Mouse (Mus musculus) CH12.LX (cell line): ENCODE results near the gene Cirbp. TPM values are rescaled to one million over a fixed set of nuclear protein-coding genes. Genes with fewer than 3 reads are reported as not detected.

ENCODE experiments used
- DNase-seq: peaks from one replicate; pipeline ENCODE4 v3.0.0-alpha.2; 2013; ENCODE audit errors: extremely low read depth
- H3K27ac ChIP-seq: 2 replicates; pipeline ENCODE4 v1.5.1; 2012; ENCODE audit warnings: low read depth, mild to moderate bottlenecking, control low read depth, moderate library complexity; ENCODE audit not compliant: insufficient read depth
- H3K27me3 ChIP-seq: replicated peaks from 2 replicates; pipeline ENCODE3; 2012; ENCODE audit warnings: inconsistent platforms
- H3K36me3 ChIP-seq, 2 experiments: replicated peaks in 1 of 2; 2 replicates each; pipeline versions ENCODE3 to v1.6.1; 2012; ENCODE audit warnings: inconsistent platforms in 1 of 2, low read length in 1 of 2, mild to moderate bottlenecking in 1 of 2, mixed read lengths in 1 of 2, moderate library complexity in 1 of 2; ENCODE audit not compliant: control insufficient read depth in 1 of 2, insufficient read depth in 1 of 2
- H3K4me1 ChIP-seq, 2 experiments: 2 replicates each; pipeline ENCODE4 v1.6.1; 2012; ENCODE audit warnings: inconsistent platforms in 1 of 2, moderate library complexity in 1 of 2; ENCODE audit not compliant: insufficient read depth in 2 of 2, control insufficient read depth in 1 of 2
- H3K4me2 ChIP-seq: 2 replicates; pipeline ENCODE4 v1.6.1; 2012; ENCODE audit warnings: low read depth, mild to moderate bottlenecking, control low read depth; ENCODE audit not compliant: poor library complexity, insufficient read depth, severe bottlenecking
- H3K4me3 ChIP-seq, 3 experiments: fragments of 150-350 bp in 1 of 3; sonication (generic) in 1 of 3; replicated peaks in 1 of 3; 2 replicates each; pipeline versions ENCODE3 to v1.5.1; 2011 to 2012; ENCODE audit warnings: low read depth in 2 of 3, low read length in 2 of 3, mild to moderate bottlenecking in 2 of 3, moderate library complexity in 2 of 3, control low read depth in 1 of 3, improper control_type of control experiment in 1 of 3, inconsistent platforms in 1 of 3, mixed read lengths in 1 of 3; ENCODE audit not compliant: poor library complexity in 1 of 3
- H3K79me2 ChIP-seq: replicated peaks from 2 replicates; pipeline ENCODE4 v1.6.1; 2012; ENCODE audit warnings: mild to moderate bottlenecking, moderate library complexity; ENCODE audit not compliant: control insufficient read depth, poor library complexity, insufficient read depth, severe bottlenecking; ENCODE audit errors: extremely low read depth
- H3K9ac ChIP-seq: 2 replicates; pipeline ENCODE4 v1.6.1; 2012; ENCODE audit warnings: low read depth, mild to moderate bottlenecking, control low read depth, moderate library complexity; ENCODE audit not compliant: insufficient read depth
- H3K9me3 ChIP-seq: replicated peaks from 2 replicates; pipeline ENCODE3; 2012; ENCODE audit warnings: low read length, inconsistent platforms, mixed read lengths
- CHD1 ChIP-seq: IDR thresholded peaks from 2 replicates; pipeline ENCODE4 v1.6.1; 2012; ENCODE audit warnings: low read depth, low read length, improper control_type of control experiment, inconsistent platforms
- CHD2 ChIP-seq: IDR thresholded peaks from 2 replicates; pipeline ENCODE4 v1.6.1; 2011; ENCODE audit warnings: low read length, improper control_type of control experiment
- CTCF ChIP-seq, 2 experiments: IDR thresholded peaks in 1 of 2; conservative IDR thresholded peaks in 1 of 2; 2 replicates each; pipeline ENCODE4 v1.5.1; 2011 to 2012; ENCODE audit warnings: low read depth in 2 of 2, low read length in 2 of 2, improper control_type of control experiment in 1 of 2, inconsistent platforms in 1 of 2, mild to moderate bottlenecking in 1 of 2, moderate library complexity in 1 of 2
- ELF1 ChIP-seq: IDR thresholded peaks from 2 replicates; pipeline ENCODE4 v1.6.1; 2014; ENCODE audit warnings: low read depth, mild to moderate bottlenecking, inconsistent platforms, low read length, improper control_type of control experiment
- EP300 ChIP-seq: IDR thresholded peaks from 2 replicates; pipeline ENCODE4 v1.6.1; 2011; ENCODE audit warnings: low read length, improper control_type of control experiment
- ETS1 ChIP-seq: conservative IDR thresholded peaks from 2 replicates; pipeline ENCODE4 v1.6.1; 2012; ENCODE audit warnings: low read depth, mild to moderate bottlenecking, inconsistent platforms, low read length, improper control_type of control experiment, moderate library complexity
- GABPA ChIP-seq: IDR thresholded peaks from 2 replicates; pipeline ENCODE4 v1.6.1; 2012; ENCODE audit warnings: low read depth, low read length, improper control_type of control experiment, inconsistent platforms; ENCODE audit not compliant: insufficient replicate concordance
- JUND ChIP-seq: conservative IDR thresholded peaks from 2 replicates; pipeline ENCODE4 v1.6.1; 2011; ENCODE audit warnings: low read depth, low read length, improper control_type of control experiment
- KAT2A ChIP-seq: IDR thresholded peaks from 2 replicates; pipeline ENCODE4 v1.6.1; 2012; ENCODE audit warnings: low read length, improper control_type of control experiment, inconsistent platforms; ENCODE audit not compliant: insufficient replicate concordance
- MAFK ChIP-seq: IDR thresholded peaks from 2 replicates; pipeline ENCODE4 v1.6.1; 2011; ENCODE audit warnings: low read length, improper control_type of control experiment; ENCODE audit not compliant: insufficient replicate concordance
- MAZ ChIP-seq: IDR thresholded peaks from 2 replicates; pipeline ENCODE4 v1.6.1; 2012; ENCODE audit warnings: low read depth, mild to moderate bottlenecking, inconsistent platforms, low read length, improper control_type of control experiment, moderate library complexity
- MEF2A ChIP-seq: IDR thresholded peaks from 2 replicates; pipeline ENCODE4 v1.6.1; 2014; ENCODE audit warnings: low read depth, mild to moderate bottlenecking, inconsistent platforms, low read length, improper control_type of control experiment, borderline replicate concordance
- MYC ChIP-seq: IDR thresholded peaks from 2 replicates; pipeline ENCODE4 v1.6.1; 2011; ENCODE audit warnings: low read depth, mild to moderate bottlenecking, improper control_type of control experiment, low read length
- NELFE ChIP-seq: IDR thresholded peaks from 2 replicates; pipeline ENCODE4 v1.6.1; 2011; ENCODE audit warnings: low read depth, low read length, improper control_type of control experiment
- PAX5 ChIP-seq: IDR thresholded peaks from 2 replicates; pipeline ENCODE4 v1.6.1; 2012; ENCODE audit warnings: low read length, inconsistent platforms, mixed read lengths
- POLR2AphosphoS2 ChIP-seq: IDR thresholded peaks from 2 replicates; pipeline ENCODE4 v1.6.1; 2011; ENCODE audit warnings: low read depth, low read length, improper control_type of control experiment
- RCOR1 ChIP-seq: conservative IDR thresholded peaks from 2 replicates; pipeline ENCODE4 v1.6.1; 2012; ENCODE audit warnings: low read depth, mild to moderate bottlenecking, inconsistent platforms, low read length, improper control_type of control experiment
- SMC3 ChIP-seq: IDR thresholded peaks from 2 replicates; pipeline ENCODE4 v1.6.1; 2011; ENCODE audit warnings: low read depth, low read length, improper control_type of control experiment
- TCF12 ChIP-seq: IDR thresholded peaks from 2 replicates; pipeline ENCODE4 v1.6.1; 2014; ENCODE audit warnings: low read depth, mild to moderate bottlenecking, inconsistent platforms, low read length, improper control_type of control experiment
- UBTF ChIP-seq: IDR thresholded peaks from 2 replicates; pipeline ENCODE4 v1.6.1; 2012; ENCODE audit warnings: low read depth, mild to moderate bottlenecking, inconsistent platforms, low read length, improper control_type of control experiment, moderate library complexity
- USF1 ChIP-seq: IDR thresholded peaks from 2 replicates; pipeline ENCODE4 v1.6.1; 2014; ENCODE audit warnings: low read depth, mild to moderate bottlenecking, inconsistent platforms, low read length, improper control_type of control experiment
- USF2 ChIP-seq: conservative IDR thresholded peaks from 2 replicates; pipeline ENCODE4 v1.6.1; 2011; ENCODE audit warnings: low read depth, low read length, improper control_type of control experiment
- ZKSCAN1 ChIP-seq: IDR thresholded peaks from 2 replicates; pipeline ENCODE4 v1.6.1; 2012; ENCODE audit warnings: low read depth, inconsistent platforms, low read length, improper control_type of control experiment, borderline replicate concordance
- ZMIZ1 ChIP-seq: IDR thresholded peaks from 2 replicates; pipeline ENCODE4 v1.6.1; 2012; ENCODE audit warnings: low read depth, mild to moderate bottlenecking, inconsistent platforms, low read length, improper control_type of control experiment
- ZNF384 ChIP-seq: IDR thresholded peaks from 2 replicates; pipeline ENCODE4 v1.6.1; 2012; ENCODE audit warnings: low read depth, low read length, improper control_type of control experiment, inconsistent platforms
- dilution Hi-C: fragments of 300-500 bp; cut with MboI; formaldehyde crosslinking; loops from 2 replicates; pipeline ENCODE4 v1.14.3; 2020; ENCODE audit warnings: low sequenced_read_pairs; ENCODE audit not compliant: extremely low pct_unique_long_range_greater_than_20kb, extremely low pct_ligation_motif_present
- in situ Hi-C: fragments of 300-500 bp; cut with MboI; formaldehyde crosslinking; loops from 3 replicates; pipeline ENCODE4 v1.14.3; 2019; ENCODE audit warnings: low sequenced_read_pairs, low pct_ligation_motif_present, low pct_unique_long_range_greater_than_20kb, mixed read lengths
- polyA plus RNA-seq: library from polyadenylated mRNA; unstranded; fragments of >175 nt; gene quantifications from 2 replicates; pipeline ENCODE4 v1.2.1, GENCODE M21; 2012; ENCODE audit warnings: low read depth; ENCODE audit not compliant: insufficient read length
- total RNA-seq, 2 experiments: library from RNA; depleted of rRNA; stranded (reverse); fragments of 300-350 nt in 1 of 2; fragments of >200 nt in 1 of 2; gene quantifications; 2 replicates each; pipeline ENCODE4 v1.2.3; 2012 to 2014

Gene Cirbp
- total and polyA plus RNA-seq, 3 experiments, result 27.0 to 40.2 (median 34.4) TPM

DNA sequence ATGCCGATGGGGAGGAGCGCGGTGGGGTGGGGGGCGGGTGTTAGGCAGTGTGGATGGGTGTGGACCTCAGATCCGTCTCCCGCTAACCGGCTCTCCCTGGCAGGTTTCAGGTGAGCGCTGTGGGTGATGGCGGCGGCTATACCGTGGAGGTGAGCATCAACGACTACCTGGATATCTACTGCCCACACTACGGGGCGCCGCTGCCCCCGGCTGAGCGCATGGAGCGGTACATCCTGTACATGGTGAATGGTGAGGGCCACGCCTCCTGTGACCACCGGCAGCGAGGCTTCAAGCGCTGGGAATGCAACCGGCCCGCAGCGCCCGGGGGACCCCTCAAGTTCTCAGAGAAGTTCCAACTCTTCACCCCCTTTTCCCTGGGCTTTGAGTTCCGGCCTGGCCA lies 20.9 kb downstream of the Cirbp start:
- H3K9ac ChIP-seq, result no peak overlapping the region
- H3K27ac ChIP-seq, result no peak overlapping the region
- H3K79me2 ChIP-seq, result no peaks in the 10 kb centered on the region
- TF ChIP-seq ELF1 (no peak), TCF12 (no peak), CHD2 (no peak), MYC (no peak), USF2 (no peak), POLR2AphosphoS2 (no peak), CTCF (conservative IDR thresholded peaks at IDR 0.05 in 1 of 2, IDR thresholded peaks at IDR 0.05 in 1 of 2; ENCODE audit: low read depth in 2 of 2, low read length in 2 of 2) (no peak), ZNF384 (no peak), ETS1 (no peak), JUND (no peak), RCOR1 (no peak), MAZ (no peak), NELFE (no peak), GABPA (no peak), CHD1 (no peak)
- dilution Hi-C loops, result no loop called here
- H3K4me1 ChIP-seq, result 0 out of 4 replicates have a peak, but pooled peaks cover 0 to 3% of the 10 kb centered on the region in 2 experiments
- peaks cover 2% of the 10 kb centered on the region for H3K9me3 ChIP-seq
- H3K4me2 ChIP-seq, result no peak overlapping the region
- DNase-seq, result no peak
- in situ Hi-C loops, result no loop called here
- H3K4me3 ChIP-seq, result no peak overlapping the region
- no peaks in the 10 kb centered on the region for H3K36me3 ChIP-seq
- H3K27me3 ChIP-seq, result peaks cover 80% of the 10 kb centered on the region

DNA sequence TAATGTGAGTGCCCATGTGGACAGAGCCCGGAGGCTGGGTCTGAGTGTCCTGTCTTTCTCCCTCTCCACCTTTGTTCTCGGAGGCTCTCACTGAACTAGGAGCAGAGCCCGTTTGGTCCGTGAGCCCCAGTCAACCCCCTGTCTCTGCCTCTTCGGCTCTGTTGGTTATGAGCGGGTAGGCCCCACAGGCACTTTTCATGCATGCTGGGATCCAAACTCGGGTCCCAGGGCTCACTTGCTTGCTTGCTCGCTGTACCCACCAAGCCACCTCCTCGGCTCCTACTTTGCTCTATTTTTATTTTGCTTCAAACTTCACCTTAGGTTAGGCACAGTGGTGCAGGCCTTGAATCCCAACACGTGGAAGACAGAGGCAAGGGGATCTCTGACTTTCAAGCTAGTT lies 22.0 kb downstream of the Cirbp start:
- no peak overlapping the region for H3K4me3 ChIP-seq
- no peaks in the 10 kb centered on the region for H3K36me3 ChIP-seq
- H3K9me3 ChIP-seq, result peaks cover 2% of the 10 kb centered on the region
- no peak overlapping the region for H3K9ac ChIP-seq
- H3K4me1 ChIP-seq, result peaks cover 0 to 3% of the 10 kb centered on the region in 2 experiments; a peak in 1 of 4 replicates
- no peak for DNase-seq
- H3K27me3 ChIP-seq, result peaks cover 79% of the 10 kb centered on the region
- no peak overlapping the region for H3K4me2 ChIP-seq
- in situ Hi-C loops, result no loop called here
- dilution Hi-C loops, result no loop called here
- no peak for TF ChIP-seq KAT2A
- no peak for TF ChIP-seq ELF1
- TF ChIP-seq PAX5, result no peak
- no peak for TF ChIP-seq ZMIZ1
- TF ChIP-seq USF1, result no peak
- TF ChIP-seq MAZ, result no peak
- no peak for TF ChIP-seq SMC3
- no peak for TF ChIP-seq MEF2A
- no peak for TF ChIP-seq GABPA
- TF ChIP-seq EP300, result no peak
- no peak for TF ChIP-seq UBTF
- no peak for TF ChIP-seq MYC
- TF ChIP-seq ZKSCAN1, result no peak
- TF ChIP-seq NELFE, result no peak
- TF ChIP-seq MAFK, result no peak
- TF ChIP-seq, all 38 proteins: peak for 0
- Histone ChIP-seq H3K79me2 (no peaks in the 10 kb centered on the region), H3K27ac (no peak overlapping the region)
